Mouse (Mus musculus) retina, postnatal 1 day (tissue): ENCODE data around the gene Hs2st1.

Experiments
- DNase-seq: peaks from one replicate; pipeline ENCODE4 v3.0.0-alpha.2; 2012

The Hs2st1 gene

GRCm38 (mm10) chr3:144570047-144570815, at the start of gene Hs2st1, which contains the start of gene Selenof:
Gene Hs2st1 (minus strand): TSS chr3:144570181.
Gene Selenof (plus strand): TSS chr3:144570304.
- DNase-seq = peak; percentile 100

- DNase-seq = no peak
These were observed 47.7 kb upstream of the Hs2st1 start for GRCm38 (mm10) chr3:144617633-144618180.

- peak; percentile 91 for DNase-seq
These were observed 46.9 kb upstream of the Hs2st1 start for GRCm38 (mm10) chr3:144616654-144617425.

- DNase-seq = no peak
These were observed 45.5 kb upstream of the Hs2st1 start for GRCm38 (mm10) chr3:144615459-144615858.

- no peak for DNase-seq
These were observed 44.7 kb upstream of the Hs2st1 start for GRCm38 (mm10) chr3:144614698-144615097.

- no peak for DNase-seq
These were observed 44.3 kb upstream of the Hs2st1 start for GRCm38 (mm10) chr3:144614277-144614676.

- no peak for DNase-seq
These were observed 42.4 kb upstream of the Hs2st1 start for GRCm38 (mm10) chr3:144612382-144612781.

GRCm38 (mm10) chr3:144611626-144612271, 41.8 kb upstream of the Hs2st1 start:
- no peak for DNase-seq

GRCm38 (mm10) chr3:144610759-144611158, 40.8 kb upstream of the Hs2st1 start:
- DNase-seq = no peak

- DNase-seq = no peak
These were observed 38.1 kb upstream of the Hs2st1 start for GRCm38 (mm10) chr3:144608090-144608489.

GRCm38 (mm10) chr3:144606449-144606848, 36.5 kb upstream of the Hs2st1 start:
- DNase-seq = no peak

GRCm38 (mm10) chr3:144605811-144606210, 35.8 kb upstream of the Hs2st1 start:
- DNase-seq = peak; percentile 15

GRCm38 (mm10) chr3:144604205-144604604, 34.2 kb upstream of the Hs2st1 start:
- no peak for DNase-seq

- DNase-seq = no peak
These were observed 33.6 kb upstream of the Hs2st1 start for GRCm38 (mm10) chr3:144603558-144603957.

GRCm38 (mm10) chr3:144602819-144603218, 32.8 kb upstream of the Hs2st1 start:
- no peak for DNase-seq

GRCm38 (mm10) chr3:144602413-144602812, 32.4 kb upstream of the Hs2st1 start:
- no peak for DNase-seq

GRCm38 (mm10) chr3:144597790-144598467, 27.9 kb upstream of the Hs2st1 start:
- DNase-seq = no peak

- peak; percentile 26 for DNase-seq
These were observed 27.1 kb upstream of the Hs2st1 start for GRCm38 (mm10) chr3:144597121-144597520.

- peak; percentile 85 for DNase-seq
These were observed 23.2 kb upstream of the Hs2st1 start for GRCm38 (mm10) chr3:144592992-144593785.

GRCm38 (mm10) chr3:144589189-144589890, 19.4 kb upstream of the Hs2st1 start:
- DNase-seq = no peak

- no peak for DNase-seq
These were observed 16.8 kb upstream of the Hs2st1 start for GRCm38 (mm10) chr3:144586731-144587130.
